Comparison of ENCODE assay signal across 11 mouse cellular contexts in the genomic region with DNA sequence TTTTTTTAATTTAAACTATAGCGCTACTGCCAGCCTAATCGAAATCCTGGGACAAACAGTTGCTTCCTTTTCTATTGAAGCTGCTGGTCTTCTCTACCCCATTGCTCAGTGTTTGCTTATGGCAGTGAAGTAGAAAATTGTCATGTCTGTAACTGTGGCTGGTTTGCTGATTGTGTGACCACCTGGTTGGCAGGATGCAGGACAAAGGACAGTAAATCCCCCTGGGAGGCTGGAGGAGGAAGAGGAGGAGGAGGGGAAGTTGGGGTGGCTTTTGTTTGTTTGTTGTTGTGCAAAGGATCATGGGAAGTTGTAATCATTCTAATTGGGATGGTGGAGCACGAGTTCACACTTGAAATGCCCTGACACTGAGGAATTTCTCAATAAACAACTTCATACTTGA. TPM values are rescaled to one million over a fixed set of nuclear protein-coding genes. Genes with fewer than 3 reads are reported as not detected.
DNase-seq lines count a peak whose midpoint lies in the region; ATAC-seq and TF ChIP-seq lines count a peak whose summit lies in the region.
"Had no signal": no experiment of that assay in that cellular context is flagged by ENCODE, and none has a peak within 500 bp of the region (broad histone marks: within the 10 kb centered on the region; RNA-seq: fewer than 3 reads in every experiment).

No protein-coding gene starts in this region.

- H3K27me3 ChIP-seq in hindbrain, embryonic 10.5 days (ENCODE audit: insufficient read depth, poor library complexity, severe bottlenecking): peaks cover 94% of the 10 kb centered on the region
- no peaks in the 10 kb centered on the region for H3K27me3 ChIP-seq in hindbrain, postnatal 0 days (ENCODE audit: insufficient read depth, low read length)
- no peaks in the 10 kb centered on the region for H3K27me3 ChIP-seq in neural tube, embryonic 11.5 days (ENCODE audit: control insufficient read depth, insufficient read depth, low read length)
- H3K27me3 ChIP-seq in kidney, embryonic 16.5 days (ENCODE audit: insufficient read depth, low read length): no peaks in the 10 kb centered on the region
- H3K27me3 ChIP-seq in stomach, embryonic 15.5 days (replicated peaks): no peaks in the 10 kb centered on the region

- no peak for DNase-seq in hindbrain, embryonic 10.5 days (ENCODE audit: low spot score)
- DNase-seq in hindbrain, postnatal 0 days (ENCODE audit: low spot score): no peak
- DNase-seq in neural tube, embryonic 11.5 days (ENCODE audit: low spot score): no peak
- DNase-seq in neural tube, embryonic 10.5 days (ENCODE audit: extremely low spot score, low spot score): no peak
- DNase-seq in layer of hippocampus, postnatal 36 days: no peak
- no peak for DNase-seq in gastrocnemius, adult 2 months
- DNase-seq: cerebellum, postnatal 25 days; liver, postnatal 0 days had no signal

- 14% methylated on average over 3 of the region's 3 CpGs for WGBS in hindbrain, embryonic 10.5 days
- 17% methylated on average over 3 of the region's 3 CpGs for WGBS in hindbrain, postnatal 0 days
- 11% methylated on average over 3 of the region's 3 CpGs for WGBS in neural tube, embryonic 11.5 days
- 7% methylated on average over 3 of the region's 3 CpGs for WGBS in kidney, embryonic 16.5 days
- WGBS in stomach, embryonic 15.5 days: 16% methylated on average over 3 of the region's 3 CpGs

- H3K27ac ChIP-seq in hindbrain, embryonic 10.5 days: peak overlapping the region; percentile 62
- no peak overlapping the region for H3K27ac ChIP-seq in hindbrain, postnatal 0 days
- H3K27ac ChIP-seq in neural tube, embryonic 11.5 days (ENCODE audit: low read depth, low read length): peak overlapping the region; percentile 34; the same call in 1 of the 2 replicates
- H3K27ac ChIP-seq in kidney, embryonic 16.5 days (ENCODE audit: low read length): peak overlapping the region; percentile 86
- H3K27ac ChIP-seq in stomach, embryonic 15.5 days: peak overlapping the region; percentile 42
- no peak overlapping the region for H3K27ac ChIP-seq in gastrocnemius, adult 2 months

- H3K4me1 ChIP-seq in hindbrain, embryonic 10.5 days (replicated peaks): peaks cover 26% of the 10 kb centered on the region
- no peaks in the 10 kb centered on the region for H3K4me1 ChIP-seq in hindbrain, postnatal 0 days (ENCODE audit: insufficient read depth, low read length)
- peaks cover 16% of the 10 kb centered on the region for H3K4me1 ChIP-seq in neural tube, embryonic 11.5 days (ENCODE audit: control insufficient read depth, insufficient read depth, low read length)
- peaks cover 40% of the 10 kb centered on the region for H3K4me1 ChIP-seq in kidney, embryonic 16.5 days (ENCODE audit: insufficient read depth, low read length)
- peaks cover 10% of the 10 kb centered on the region; the same call in 1 of the 2 replicates for H3K4me1 ChIP-seq in stomach, embryonic 15.5 days

- TF ChIP-seq CTCF in hindbrain, postnatal 0 days (IDR thresholded peaks at IDR 0.05; ENCODE audit: low read depth): no peak
- TF ChIP-seq CTCF in gastrocnemius, adult 2 months (IDR thresholded peaks at IDR 0.05): no peak

- no peaks in the 10 kb centered on the region for H3K9me3 ChIP-seq in hindbrain, embryonic 10.5 days
- H3K9me3 ChIP-seq in hindbrain, postnatal 0 days (ENCODE audit: low read length): no peaks in the 10 kb centered on the region
- H3K9me3 ChIP-seq in neural tube, embryonic 11.5 days (ENCODE audit: control insufficient read depth, low read length): no peaks in the 10 kb centered on the region
- H3K9me3 ChIP-seq in kidney, embryonic 16.5 days (ENCODE audit: low read length): no peaks in the 10 kb centered on the region
- H3K9me3 ChIP-seq in stomach, embryonic 15.5 days: no peaks in the 10 kb centered on the region

- no peak overlapping the region for H3K9ac ChIP-seq in hindbrain, postnatal 0 days (replicated peaks; ENCODE audit: low read length)
- no peak overlapping the region for H3K9ac ChIP-seq in neural tube, embryonic 11.5 days (ENCODE audit: low read length)
- no peak overlapping the region for H3K9ac ChIP-seq in kidney, embryonic 16.5 days (replicated peaks; ENCODE audit: low read length)
- H3K9ac ChIP-seq in stomach, embryonic 15.5 days: no peak overlapping the region
- H3K9ac ChIP-seq: liver, postnatal 0 days had no signal

- intact Hi-C loops in gastrocnemius, adult 2 months (cut with DNase I): no loop called here

- H3K4me3 ChIP-seq in hindbrain, embryonic 10.5 days: no peak overlapping the region
- H3K4me3 ChIP-seq in hindbrain, postnatal 0 days (ENCODE audit: low read length): no peak overlapping the region
- no peak overlapping the region for H3K4me3 ChIP-seq in neural tube, embryonic 11.5 days (ENCODE audit: low read depth, low read length)
- no peak overlapping the region for H3K4me3 ChIP-seq in kidney, embryonic 16.5 days (ENCODE audit: low read length)
- no peak overlapping the region for H3K4me3 ChIP-seq in stomach, embryonic 15.5 days (replicated peaks)
- no peak overlapping the region for H3K4me3 ChIP-seq in gastrocnemius, adult 2 months

- ATAC-seq in hindbrain, postnatal 0 days: no peak
- ATAC-seq in neural tube, embryonic 11.5 days (ENCODE audit: insufficient read depth, low FRiP score, low TSS enrichment): 0 out of 2 replicates have a peak, but pooled peaks have one; percentile 31
- peak; percentile 78 for ATAC-seq in kidney, embryonic 16.5 days (ENCODE audit: low FRiP score, low TSS enrichment)
- ATAC-seq in stomach, embryonic 15.5 days (ENCODE audit: insufficient read depth, low FRiP score, low read depth): no peak
- ATAC-seq: CD4-positive, CD25-positive, alpha-beta regulatory T cell, adult 4 months; liver, postnatal 0 days had no signal

- H3K4me2 ChIP-seq in hindbrain, postnatal 0 days (ENCODE audit: low read depth, low read length): no peak overlapping the region
- no peak overlapping the region for H3K4me2 ChIP-seq in neural tube, embryonic 11.5 days (ENCODE audit: low read depth)
- peak overlapping the region; percentile 42 for H3K4me2 ChIP-seq in kidney, embryonic 16.5 days (replicated peaks; ENCODE audit: low read depth, low read length)
- peak overlapping the region; percentile 12; the same call in 1 of the 2 replicates for H3K4me2 ChIP-seq in stomach, embryonic 15.5 days

- no peaks in the 10 kb centered on the region for H3K36me3 ChIP-seq in hindbrain, embryonic 10.5 days
- H3K36me3 ChIP-seq in hindbrain, postnatal 0 days (ENCODE audit: insufficient read depth, low read length): no peaks in the 10 kb centered on the region
- H3K36me3 ChIP-seq in neural tube, embryonic 11.5 days (ENCODE audit: control insufficient read depth, insufficient read depth, low read length): no peaks in the 10 kb centered on the region
- H3K36me3 ChIP-seq in kidney, embryonic 16.5 days (ENCODE audit: insufficient read depth, low read length): no peaks in the 10 kb centered on the region
- H3K36me3 ChIP-seq in stomach, embryonic 15.5 days: no peaks in the 10 kb centered on the region

RNA-seq across cellular contexts. Expression of gene Hes1, which starts 38.8 kb away (rescaled TPM):
- 31.2 and 31.9 TPM in 2 replicates for polyA plus RNA-seq in hindbrain, embryonic 10.5 days (2016; fragmentation: Nextera tagmentation; extraction: Ambion mirVana)
- 9.2 and 19.8 TPM in 2 replicates for total RNA-seq in hindbrain, postnatal 0 days (2014; rRNA removed)
- polyA plus RNA-seq in hindbrain, postnatal 0 days (2015; fragmentation: Nextera tagmentation; extraction: Ambion mirVana): 10.6 and 12.5 TPM in 2 replicates
- 56.8 and 57.3 TPM in 2 replicates for polyA plus RNA-seq in neural tube, embryonic 11.5 days (2014; fragmentation: Nextera tagmentation; extraction: Ambion mirVana)
- polyA plus RNA-seq in kidney, embryonic 16.5 days (2015; fragmentation: Nextera tagmentation; extraction: Ambion mirVana): 45.5 and 45.7 TPM in 2 replicates
- polyA plus RNA-seq in stomach, embryonic 15.5 days (2015; fragmentation: Nextera tagmentation; extraction: Ambion mirVana): 64.4 and 67.1 TPM in 2 replicates
- total RNA-seq in layer of hippocampus, postnatal 36 days (2021): 10 to 100 TPM; 18.9 to 23.3 TPM
- 10 to 100 TPM in 1 of 2 experiments, 1 to 10 TPM in 1; 9.5 to 11.1 TPM for total RNA-seq in gastrocnemius, adult 2 months (2021)

Comparison
In these comparisons a context has a peak if more than half of its experiments do, and no peak if none do; other contexts are left out.
1. H3K27ac ChIP-seq: peak in hindbrain, embryonic 10.5 days (single experiment), neural tube, embryonic 11.5 days (single experiment), kidney, embryonic 16.5 days (single experiment) and stomach, embryonic 15.5 days (single experiment); none in hindbrain, postnatal 0 days (single experiment) and gastrocnemius, adult 2 months (single experiment).
2. ATAC-seq: peak in neural tube, embryonic 11.5 days (single experiment) and kidney, embryonic 16.5 days (single experiment); none in hindbrain, postnatal 0 days (single experiment) and stomach, embryonic 15.5 days (single experiment).
3. H3K4me2 ChIP-seq: peak in kidney, embryonic 16.5 days (single experiment) and stomach, embryonic 15.5 days (single experiment); none in hindbrain, postnatal 0 days (single experiment) and neural tube, embryonic 11.5 days (single experiment).